Mouse (Mus musculus) heart, embryonic 14.5 days (tissue): ENCODE measurements around the gene Higd2a. TPM values are rescaled to one million over a fixed set of nuclear protein-coding genes. Genes with fewer than 3 reads are reported as not detected.

Experiments
- ATAC-seq: fragments of 200-750 bp; cut with Nextera tagmentation; 2 replicates; pipeline ENCODE4 v1.8.0; 2017; ENCODE audit warnings: low read depth, moderate TSS enrichment; ENCODE audit not compliant: insufficient number of reproducible peaks, insufficient read depth, low FRiP score
- H3K27ac ChIP-seq, 2 experiments: fragments of 200-500 bp in 1 of 2; fragments of 300-500 bp in 1 of 2; sonication (generic) in 1 of 2; replicated peaks in 1 of 2; 2 replicates each; pipeline ENCODE4 v1.5.1; 2012 to 2014; ENCODE audit warnings: low read depth in 2 of 2, low read length in 2 of 2, control low read depth in 1 of 2, mild to moderate bottlenecking in 1 of 2, mixed read lengths in 1 of 2; ENCODE audit not compliant: control insufficient read depth in 1 of 2, insufficient read depth in 1 of 2
- H3K27me3 ChIP-seq: fragments of 300-500 bp; sonication (generic); 2 replicates; pipeline ENCODE4 v1.6.1; 2014; ENCODE audit warnings: mild to moderate bottlenecking, low read length, control low read depth; ENCODE audit not compliant: control insufficient read depth, insufficient read depth
- H3K36me3 ChIP-seq: fragments of 300-500 bp; sonication (generic); 2 replicates; pipeline ENCODE4 v1.6.1; 2014; ENCODE audit warnings: mild to moderate bottlenecking, control low read depth, low read length, mixed read lengths; ENCODE audit not compliant: control insufficient read depth, insufficient read depth
- H3K4me1 ChIP-seq, 2 experiments: fragments of 200-500 bp in 1 of 2; fragments of 300-500 bp in 1 of 2; sonication (generic) in 1 of 2; 2 replicates each; pipeline ENCODE4 v1.6.1; 2012 to 2014; ENCODE audit warnings: low read length in 2 of 2, control low read depth in 1 of 2, mixed read lengths in 1 of 2; ENCODE audit not compliant: control insufficient read depth in 2 of 2, insufficient read depth in 2 of 2
- H3K4me2 ChIP-seq: fragments of 300-500 bp; sonication (generic); 2 replicates; pipeline ENCODE4 v1.6.1; 2014; ENCODE audit warnings: mild to moderate bottlenecking, low read length
- H3K4me3 ChIP-seq, 2 experiments: fragments of 200-500 bp in 1 of 2; fragments of 300-500 bp in 1 of 2; sonication (generic) in 1 of 2; 2 replicates each; pipeline ENCODE4 v1.5.1; 2012 to 2014; ENCODE audit warnings: low read length in 2 of 2, mild to moderate bottlenecking in 2 of 2, control low read depth in 1 of 2, low read depth in 1 of 2, moderate library complexity in 1 of 2; ENCODE audit not compliant: control insufficient read depth in 1 of 2, insufficient read depth in 1 of 2
- H3K9ac ChIP-seq: fragments of 300-500 bp; sonication (generic); 2 replicates; pipeline ENCODE4 v1.6.1; 2014; ENCODE audit warnings: mild to moderate bottlenecking, low read length
- H3K9me3 ChIP-seq: fragments of 300-500 bp; sonication (generic); 2 replicates; pipeline ENCODE4 v1.6.1; 2016; ENCODE audit warnings: low read length, control low read depth; ENCODE audit not compliant: control insufficient read depth
- WGBS: fragments of 180-500 bp; shearing (Covaris S2); extraction: QIAGEN DNeasy Blood & Tissue Kit; methylation state at CpG from one replicate; pipeline ENCODE4 v1.1.7; 2014; 5-methylcytosine and 5-hydroxymethylcytosine counted together
- microRNA-seq: library from miRNA; unstranded; fragments of <30 nt; microRNA quantifications from one replicate; pipeline ENCODE4, GENCODE M21; 2016
- polyA plus RNA-seq: library from polyadenylated mRNA; unstranded; fragments of >200 nt; fragmentation: Nextera tagmentation; extraction: Ambion mirVana; gene quantifications from 2 replicates; pipeline ENCODE4 v1.2.1, GENCODE M21; 2014

Higd2a gene
- polyA plus RNA-seq, 1 experiment from 2014 or later: 319 TPM

- Histone ChIP-seq H3K4me1 (peaks cover 0 to 16% of the 10 kb centered on the region in 2 experiments; a peak in 1 of 4 replicates), H3K9ac (peak overlapping the region; percentile 97), H3K36me3 (0 out of 2 replicates have a peak, but pooled peaks cover 3% of the 10 kb centered on the region), H3K9me3 (no peaks in the 10 kb centered on the region), H3K27ac (peak overlapping the region; percentile 75 to 83), H3K4me2 (peak overlapping the region; percentile 90), H3K4me3 (peak overlapping the region; percentile 77 to 83), H3K27me3 (no peaks in the 10 kb centered on the region)
- peak; percentile 48; the same call in 1 of the 2 replicates for ATAC-seq
- under 1% methylated on average over 27 of the region's 27 CpGs for WGBS
Observed at GRCm38 (mm10) chr13:54621960-54622521, 32.0 kb downstream of the Higd2a start.

GRCm38 (mm10) chr13:54629128-54629527 lies 39.1 kb downstream of the Higd2a start:
- Histone ChIP-seq H3K4me2 (no peak overlapping the region), H3K4me3 (no peak overlapping the region), H3K27ac (no peak overlapping the region), H3K9ac (no peak overlapping the region), H3K9me3 (no peaks in the 10 kb centered on the region), H3K27me3 (no peaks in the 10 kb centered on the region), H3K36me3 (peaks cover 14% of the 10 kb centered on the region; the same call in 1 of the 2 replicates), H3K4me1 (peaks cover 0 to 4% of the 10 kb centered on the region in 2 experiments; a peak in 1 of 4 replicates)
- ATAC-seq: no peak
- 77% methylated on average over 4 of the region's 4 CpGs for WGBS

- Histone ChIP-seq H3K9ac (no peak overlapping the region), H3K4me3 (no peak overlapping the region), H3K4me1 (no peaks in the 10 kb centered on the region; a peak in 1 of 4 replicates), H3K36me3 (peaks cover 19% of the 10 kb centered on the region), H3K4me2 (no peak overlapping the region), H3K27ac (no peak overlapping the region), H3K9me3 (no peaks in the 10 kb centered on the region), H3K27me3 (no peaks in the 10 kb centered on the region)
- ATAC-seq: no peak
- 47% methylated on average over 3 of the region's 3 CpGs for WGBS
Observed at GRCm38 (mm10) chr13:54632731-54633277, 42.8 kb downstream of the Higd2a start.

GRCm38 (mm10) chr13:54635011-54635410 lies 45.0 kb downstream of the Higd2a start:
- H3K27me3 ChIP-seq: no peaks in the 10 kb centered on the region
- H3K4me2 ChIP-seq: no peak overlapping the region
- WGBS: 93% methylated on average over 3 of the region's 3 CpGs
- peaks cover 39% of the 10 kb centered on the region for H3K36me3 ChIP-seq
- H3K9me3 ChIP-seq: no peaks in the 10 kb centered on the region
- no peak overlapping the region for H3K9ac ChIP-seq
- H3K27ac ChIP-seq: no peak overlapping the region
- H3K4me1 ChIP-seq: no peaks in the 10 kb centered on the region
- H3K4me3 ChIP-seq: no peak overlapping the region
- ATAC-seq: no peak

Small RNA genes lying within 50 kb of the gene (microRNA-seq; reads per million reads assigned to microRNA genes)
- gene Gm24195: not detected

Other genes starting within 250 kb of the Higd2a start
- 3.3 and 3.4 TPM in 2 replicates for gene Cplx2, start 218.9 kb upstream of the Higd2a start, polyA plus RNA-seq
- gene Thoc3, start 121.4 kb upstream of the Higd2a start, polyA plus RNA-seq: 88.2 and 92.7 TPM in 2 replicates
- 5.7 and 5.8 TPM in 2 replicates for gene Simc1, start 86.4 kb upstream of the Higd2a start, polyA plus RNA-seq
- gene 4833439L19Rik, start 24.8 kb upstream of the Higd2a start, polyA plus RNA-seq: 123 and 128 TPM in 2 replicates
- 16.1 and 19.2 TPM in 2 replicates for gene Arl10, start 15.2 kb upstream of the Higd2a start, polyA plus RNA-seq
- 46.5 and 48.9 TPM in 2 replicates for gene Nop16, start 117 bp upstream of the Higd2a start, polyA plus RNA-seq
- gene Cltb, start 21.1 kb downstream of the Higd2a start, polyA plus RNA-seq: 37.9 and 45.0 TPM in 2 replicates
- 57.1 and 64.4 TPM in 2 replicates for gene Faf2, start 31.6 kb downstream of the Higd2a start, polyA plus RNA-seq
- gene Rnf44, start 103.7 kb downstream of the Higd2a start, polyA plus RNA-seq: 52.1 and 60.2 TPM in 2 replicates
- gene Cdhr2, start 111.3 kb downstream of the Higd2a start, polyA plus RNA-seq: not detected in 2 replicates
- 0.08 and 0.12 TPM in 2 replicates for gene Gprin1, start 159.7 kb downstream of the Higd2a start, polyA plus RNA-seq
- not detected in 2 replicates for gene Sncb, start 176.4 kb downstream of the Higd2a start, polyA plus RNA-seq
- gene Eif4e1b, start 193.8 kb downstream of the Higd2a start, polyA plus RNA-seq: not detected in 2 replicates
- 3.5 and 4.2 TPM in 2 replicates for gene Tspan17, start 199.2 kb downstream of the Higd2a start, polyA plus RNA-seq